Mouse (Mus musculus) urinary bladder, postnatal 14 days (tissue): ENCODE measurements around the gene Gli1.
A peak's percentile ranks its signal among the peaks of the same experiment; 100 is the strongest.

Experiments
- DNase-seq: peaks from one replicate; pipeline ENCODE4 v3.0.0; 2021; ENCODE audit warnings: low spot score

Gli1 gene

DNA sequence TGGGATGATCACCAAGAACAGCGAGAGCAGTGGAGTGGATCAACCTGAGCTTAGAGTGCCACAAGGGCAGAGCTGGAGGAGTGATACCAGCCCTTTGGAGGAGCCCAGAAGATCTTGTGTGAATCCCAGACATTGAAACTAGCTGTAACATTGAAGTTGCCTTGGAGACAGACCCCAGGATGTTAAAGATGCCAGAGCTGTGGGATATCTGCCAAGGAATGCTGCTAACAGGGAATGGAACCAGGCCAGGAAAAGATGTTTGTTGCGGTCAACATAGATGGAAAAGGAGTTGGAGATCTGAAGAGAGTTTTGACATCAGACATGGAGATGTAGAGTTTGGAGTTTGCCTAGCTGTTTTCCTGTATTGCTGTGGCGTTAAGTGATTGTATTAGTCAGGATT, 4.4 kb upstream of the Gli1 start:
- DNase-seq, result no peak

DNA sequence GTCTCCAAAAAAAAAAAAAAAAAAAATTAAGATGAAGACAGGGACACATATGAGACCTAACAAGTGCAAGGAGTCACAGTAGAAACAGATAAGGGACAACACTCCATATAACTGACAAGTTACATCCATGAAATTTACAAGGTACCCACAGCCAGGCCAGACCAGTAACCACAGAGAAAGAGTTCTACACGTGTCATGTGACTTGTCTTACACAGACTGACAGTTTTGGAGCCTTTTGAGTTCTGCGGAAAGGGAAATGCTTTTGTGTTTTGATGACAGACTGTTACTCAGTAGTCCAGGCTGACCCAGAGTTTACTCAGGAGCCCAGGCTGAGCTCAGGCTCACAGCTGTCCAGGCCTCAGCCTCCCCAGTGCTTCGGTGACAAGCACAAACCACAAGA, 1.3 kb upstream of the Gli1 start:
- DNase-seq, result no peak

DNA sequence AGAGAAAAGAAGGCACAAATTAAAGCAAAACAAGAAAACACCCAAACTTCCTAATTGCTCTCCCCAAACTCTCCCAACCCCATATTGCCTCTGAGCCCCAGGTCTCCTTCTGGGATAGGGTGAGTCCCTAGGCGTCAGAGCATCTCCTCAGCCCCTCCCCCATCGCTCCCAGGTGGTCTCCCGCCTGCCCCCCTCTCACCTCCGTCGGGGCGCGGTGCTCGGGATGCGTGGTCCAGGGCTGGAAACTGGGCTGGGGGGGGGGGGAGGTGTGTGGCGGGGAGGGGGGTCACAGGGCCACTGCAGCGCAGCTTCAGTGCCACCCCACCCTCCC, 449 bp downstream of the Gli1 start:
- DNase-seq, result no peak

GRCm38 (mm10) chr10:127340577-127341359, 1.0 kb downstream of the Gli1 start:
- no peak for DNase-seq

- DNase-seq, result peak; percentile 64
Observed at GRCm38 (mm10) chr10:127339683-127340576, 1.8 kb downstream of the Gli1 start.

DNA sequence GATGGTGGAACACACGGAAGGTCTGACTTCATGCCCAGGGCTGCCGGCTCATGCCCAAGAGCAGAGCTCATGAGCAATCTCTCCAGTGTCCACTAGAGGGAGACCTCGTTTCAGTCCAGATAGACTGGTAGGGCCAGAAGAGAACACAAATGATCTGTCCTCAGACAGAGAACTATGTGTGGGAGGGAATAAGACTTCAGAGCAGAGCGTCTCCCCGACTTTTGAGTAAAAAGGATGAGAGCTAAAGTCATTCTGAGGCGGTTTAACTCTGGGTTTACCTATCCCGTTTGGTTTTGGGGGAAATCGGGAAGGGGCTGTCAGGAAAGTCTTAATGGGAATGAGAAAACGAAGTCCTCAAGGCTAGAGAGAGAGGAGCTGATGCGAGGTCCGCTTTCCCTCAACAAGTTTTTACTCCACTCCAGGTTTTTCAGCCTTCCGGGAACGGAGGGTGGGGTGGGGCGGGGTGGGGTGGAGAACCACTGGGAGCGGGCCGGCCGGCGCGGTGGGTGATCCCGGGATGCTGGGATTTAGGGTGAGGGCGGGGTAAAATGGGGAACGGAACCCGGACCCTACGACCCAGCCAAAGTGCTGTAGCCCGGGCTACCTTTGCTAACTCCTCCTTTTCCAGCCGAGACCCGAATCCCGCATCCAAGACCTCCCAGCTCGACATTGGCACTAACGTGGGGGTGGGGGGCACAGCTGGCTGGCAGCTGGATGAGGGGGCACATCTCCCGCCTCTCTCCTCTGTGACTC, 2.7 kb downstream of the Gli1 start:
- peak; percentile 90 for DNase-seq

DNA sequence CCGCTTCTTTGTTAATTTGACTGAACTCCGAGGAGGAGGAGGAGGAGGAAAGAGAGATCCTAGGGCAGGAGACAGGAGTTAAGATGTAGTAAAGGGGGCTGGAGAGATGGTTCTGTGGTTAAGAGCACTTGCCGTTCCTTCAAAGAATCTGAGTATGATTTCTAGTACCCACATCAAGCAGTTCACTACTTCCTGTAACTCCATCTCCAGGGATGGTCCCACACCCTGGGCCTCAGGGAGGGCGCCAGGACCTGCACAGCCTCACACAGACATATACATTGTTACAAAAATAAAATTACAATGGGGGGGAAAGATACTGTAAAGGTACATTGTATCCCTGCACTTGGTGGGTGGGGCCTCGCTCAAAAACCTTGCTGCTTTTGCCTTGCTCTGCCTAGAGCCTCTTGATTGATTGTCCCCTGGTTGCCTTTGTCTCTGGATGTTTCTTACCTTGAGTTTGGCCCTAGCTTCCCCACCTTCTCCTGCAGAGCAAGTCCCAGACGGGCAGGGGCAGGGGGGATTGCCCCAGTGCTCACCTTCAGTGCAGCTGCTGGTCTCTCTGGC, 4.2 kb downstream of the Gli1 start:
- DNase-seq, result no peak

DNA sequence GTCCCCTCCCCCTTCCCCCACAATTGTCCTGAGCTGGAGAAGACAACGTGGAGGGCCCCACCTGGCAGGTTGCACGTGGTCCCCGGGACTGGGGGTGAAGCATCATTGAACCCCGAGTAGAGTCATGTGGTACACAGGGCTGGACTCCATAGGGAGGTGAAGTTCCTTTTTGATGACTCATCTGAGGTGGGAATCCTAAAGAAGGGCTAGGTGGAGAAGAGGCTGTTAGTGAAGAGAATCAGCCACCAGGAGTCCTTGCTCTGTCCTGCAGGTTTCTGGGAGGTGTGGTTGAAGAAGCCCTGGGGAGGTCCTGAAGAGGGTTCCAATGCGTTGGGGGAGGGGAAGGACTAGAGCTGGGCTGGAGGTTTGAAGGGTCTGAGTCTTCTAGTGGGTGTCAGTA, 4.8 kb downstream of the Gli1 start:
- no peak for DNase-seq

DNA sequence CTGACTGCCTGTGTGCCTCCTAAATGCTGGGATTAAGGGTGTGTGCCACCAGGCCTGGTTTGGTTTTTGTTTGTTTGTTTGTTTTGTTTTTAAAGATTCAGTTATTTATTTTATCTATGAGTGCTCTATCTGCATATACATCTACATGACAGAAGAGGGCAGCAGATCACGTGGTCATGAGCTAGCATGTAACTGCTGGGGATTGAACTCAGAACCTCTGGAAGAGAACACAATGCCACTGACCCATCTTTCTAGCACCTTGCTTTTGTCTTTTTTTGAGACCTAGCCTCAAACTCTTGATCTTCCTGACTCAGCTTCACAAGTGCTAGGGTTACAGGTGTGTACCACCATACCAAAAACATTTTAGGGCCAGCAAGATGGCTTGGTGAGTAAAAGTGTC, 6.5 kb downstream of the Gli1 start:
- DNase-seq, result no peak

DNA sequence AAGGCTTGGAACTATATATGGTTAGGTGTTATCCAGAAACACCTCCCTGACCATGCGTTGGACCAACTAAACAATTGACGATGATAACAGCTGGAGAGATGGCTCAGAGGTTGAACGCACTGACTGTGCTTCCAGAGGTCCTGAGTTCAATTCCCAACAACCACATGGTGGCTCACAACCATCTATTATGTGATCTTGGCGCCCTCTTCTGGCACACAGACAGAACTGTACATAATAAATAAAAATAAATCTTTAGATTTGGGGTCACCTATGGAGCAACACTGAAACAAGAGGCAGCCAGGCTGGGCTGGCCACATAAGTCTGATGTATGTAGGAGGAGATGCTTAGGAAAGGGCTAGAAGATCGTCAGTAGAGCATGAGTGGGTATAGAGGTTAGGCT, 8.6 kb downstream of the Gli1 start:
- DNase-seq, result no peak

DNA sequence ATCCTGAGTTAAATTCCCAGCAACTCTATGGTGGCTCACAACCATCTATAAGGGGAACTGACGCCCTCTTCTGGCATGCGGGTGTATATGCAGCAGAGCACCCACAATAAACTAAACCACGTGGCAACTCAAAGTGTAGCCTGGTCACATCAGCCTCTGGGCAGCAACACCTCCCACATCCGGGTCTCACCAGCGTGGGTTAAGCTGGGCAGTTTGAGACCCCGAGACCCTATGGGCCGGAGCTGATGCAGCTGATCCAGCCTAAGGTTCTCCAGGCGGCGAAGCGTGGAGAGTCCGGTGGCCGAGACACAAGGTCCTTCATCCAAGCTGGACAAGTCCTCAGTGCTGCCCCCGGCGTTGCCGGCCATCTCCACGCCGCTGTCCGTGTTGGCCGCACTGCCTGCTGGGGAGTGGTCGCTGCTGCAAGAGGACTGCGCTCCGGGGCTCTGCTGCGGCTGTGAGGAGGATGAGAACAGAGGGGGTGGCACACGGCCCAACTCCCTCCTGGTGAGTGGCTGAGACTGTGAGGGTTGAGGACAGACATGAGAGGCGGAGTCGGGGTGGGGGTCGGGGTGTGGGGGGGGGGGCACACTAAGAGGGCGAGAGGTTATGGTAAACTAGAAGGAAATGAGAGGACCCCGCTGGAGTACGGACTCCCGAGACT, 9.4 kb downstream of the Gli1 start:
- no peak for DNase-seq

- DNase-seq, result no peak
Observed at GRCm38 (mm10) chr10:127330212-127330611, 11.6 kb downstream of the Gli1 start.

- DNase-seq, result no peak
Observed at GRCm38 (mm10) chr10:127327461-127328145, 14.2 kb downstream of the Gli1 start.

DNA sequence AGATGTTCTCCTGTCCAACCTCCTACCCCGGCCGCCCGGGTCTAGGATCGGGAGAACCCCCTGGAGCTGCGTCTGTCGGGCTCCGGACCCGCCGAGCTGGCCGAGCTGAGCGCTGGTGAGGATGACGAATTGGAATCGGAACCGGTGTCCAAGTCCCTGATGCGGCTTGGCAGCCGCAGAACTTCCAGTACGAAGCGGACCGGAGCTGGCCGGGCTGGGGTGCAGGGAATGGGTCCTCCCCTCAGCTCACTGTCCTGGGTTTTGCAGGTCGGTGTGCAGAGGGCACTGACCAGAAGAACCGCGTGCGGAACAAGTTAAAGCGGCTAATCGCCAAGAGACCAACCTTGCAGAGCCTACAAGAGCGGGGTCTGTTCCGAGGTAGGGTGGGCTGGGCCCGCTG, 14.9 kb downstream of the Gli1 start:
- DNase-seq, result peak; percentile 40

GRCm38 (mm10) chr10:127326017-127326801, 15.6 kb downstream of the Gli1 start:
- DNase-seq, result no peak

GRCm38 (mm10) chr10:127325454-127326016, 16.2 kb downstream of the Gli1 start:
- DNase-seq, result no peak

DNA sequence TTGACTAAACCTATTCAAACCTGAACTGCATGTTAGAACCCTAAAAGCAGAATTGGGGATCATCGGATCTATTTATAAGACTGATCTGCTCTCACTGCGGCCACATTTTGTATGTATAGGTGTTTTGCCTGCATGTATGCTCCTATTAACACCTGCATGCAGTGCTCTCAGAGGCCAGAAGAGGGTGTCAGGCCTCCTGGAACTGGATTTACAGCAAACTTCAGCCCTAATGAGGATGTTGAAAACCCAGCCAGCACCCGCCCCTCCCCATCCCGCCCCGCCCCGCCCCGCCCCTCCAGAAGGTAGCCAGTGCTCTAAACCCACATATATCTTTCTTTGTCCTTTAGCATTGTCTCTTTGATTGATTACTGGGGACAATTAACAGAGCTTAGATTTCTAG, 17.3 kb downstream of the Gli1 start:
- DNase-seq, result peak; percentile 65

GRCm38 (mm10) chr10:127323131-127323855, 18.5 kb downstream of the Gli1 start:
- DNase-seq, result no peak

DNA sequence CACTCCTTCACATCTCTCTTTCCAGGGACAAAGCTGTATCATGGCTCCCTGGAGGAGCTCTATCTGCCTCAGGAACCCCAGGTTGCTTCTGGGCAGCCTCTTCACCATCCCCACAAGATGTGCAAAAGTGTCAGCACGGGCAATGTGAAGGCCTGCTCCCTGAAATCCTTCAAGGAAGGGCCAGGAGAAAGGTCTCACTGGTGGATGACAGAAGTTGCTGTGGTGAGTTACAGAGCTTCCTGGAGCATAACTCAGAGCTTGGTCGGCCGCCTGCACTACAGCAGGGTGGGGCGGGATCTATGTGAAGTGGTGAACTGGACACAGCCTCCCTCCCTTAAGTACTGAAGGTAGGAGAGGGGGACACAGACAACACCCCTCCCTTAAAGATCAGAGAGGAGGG, 19.1 kb downstream of the Gli1 start:
- DNase-seq, result no peak
